Mouse (Mus musculus): ENCODE results near the gene Zfp781. TPM values are rescaled to one million over a fixed set of nuclear protein-coding genes. Genes with fewer than 3 reads are reported as not detected.
"Not testable (repeated sequence)": the region's sequence is repeated elsewhere in the genome, so short reads cannot be mapped to it uniquely, and the experiment has no call there.

The Zfp781 gene
- 1 to 10 TPM; 4.4 to 4.6 TPM for total RNA-seq (2021)

- not testable (repeated sequence) for DNase-seq
Observed at GRCm38 (mm10) chr10:81929842-81930743, at the start of gene Zfp781. Zfp781 (minus strand) TSS chr10:81930480.

GRCm38 (mm10) chr10:81978365-81979003 is 48.2 kb upstream of the Zfp781 start:
- peak; percentile 23 to 32 for DNase-seq

GRCm38 (mm10) chr10:81930744-81931118 is 451 bp upstream of the Zfp781 start:
- not testable (repeated sequence) for DNase-seq

- DNase-seq: peak; percentile 0
Observed at GRCm38 (mm10) chr10:81863409-81864407, 66.6 kb downstream of the Zfp781 start, which contains the start of gene Gm32687. Gm32687 (plus strand) TSS chr10:81863934.

Other genes with a start within 250 kb of the Zfp781 start
- gene Zfp433, start 225.7 kb downstream of the Zfp781 start, total RNA-seq (2021): 1 to 10 TPM; 7.8 to 9.1 TPM
- gene Gm3055, start 159.3 kb downstream of the Zfp781 start, total RNA-seq (2021): 10 to 100 TPM; 10.3 to 11.3 TPM
- 1 to 10 TPM; 2.6 to 3.8 TPM for gene Gm4767, start 118.3 kb downstream of the Zfp781 start, total RNA-seq (2021)
- 1 to 10 TPM; 3.0 to 3.7 TPM for gene Gm32687, start 66.5 kb downstream of the Zfp781 start, total RNA-seq (2021)
- 10 to 100 TPM; 13.9 to 14.3 TPM for gene Zfp873, start 117.6 kb upstream of the Zfp781 start, total RNA-seq (2021)
- gene BC024063, start 152.9 kb upstream of the Zfp781 start, total RNA-seq (2021): 1 to 10 TPM; 7.5 to 9.8 TPM
- 10 to 100 TPM; 10.0 to 10.7 TPM for gene AU041133, start 197.5 kb upstream of the Zfp781 start, total RNA-seq (2021)